ENCODE assay signal across 11 mouse cellular contexts in the genomic region with DNA sequence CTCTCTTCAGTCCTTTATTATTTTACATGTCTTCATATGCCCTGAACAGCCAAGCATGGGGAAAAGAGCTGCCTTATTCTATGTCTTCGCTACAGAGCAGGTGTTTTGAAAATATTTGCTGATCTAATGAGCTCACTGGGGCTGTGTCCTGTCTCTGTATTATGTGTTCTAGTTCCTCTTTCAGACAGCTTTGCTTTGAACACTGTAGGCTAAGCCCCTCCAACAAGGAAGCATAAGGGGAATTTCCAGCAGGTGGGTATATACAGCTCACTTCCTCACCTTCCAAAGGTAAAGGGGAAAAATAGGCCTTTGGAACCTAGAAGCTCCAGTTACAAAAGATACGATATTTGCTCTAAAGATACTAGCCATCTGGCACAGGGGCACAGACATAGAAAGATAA.
"Had no signal": no experiment of that assay in that cellular context is flagged by ENCODE, and none has a peak within 500 bp of the region (broad histone marks: within the 10 kb centered on the region; RNA-seq: fewer than 3 reads in every experiment).

No protein-coding gene starts in this region.

- H3K9ac ChIP-seq: limb, embryonic 15.5 days; liver, embryonic 13.5 days; midbrain, embryonic 15.5 days; neural tube, embryonic 13.5 days had no signal

- H3K27ac ChIP-seq: left cerebral cortex, adult 2 months; limb, embryonic 15.5 days; liver, embryonic 13.5 days; midbrain, embryonic 15.5 days; neural tube, embryonic 13.5 days; stomach, postnatal 0 days had no signal

- H3K9me3 ChIP-seq: limb, embryonic 15.5 days; liver, embryonic 13.5 days; midbrain, embryonic 15.5 days; neural tube, embryonic 13.5 days had no signal

- DNase-seq: kidney, adult 8-10 months; kidney, postnatal 25 days; liver, embryonic 13.5 days; lung, adult 18-20 months; right cerebral cortex, postnatal 25 days; thymus, postnatal 4 days had no signal

- H3K4me1 ChIP-seq: limb, embryonic 15.5 days; midbrain, embryonic 15.5 days; neural tube, embryonic 13.5 days had no signal

- H3K4me3 ChIP-seq: left cerebral cortex, adult 2 months; limb, embryonic 15.5 days; liver, embryonic 13.5 days; midbrain, embryonic 15.5 days; neural tube, embryonic 13.5 days had no signal

- H3K36me3 ChIP-seq: limb, embryonic 15.5 days; liver, embryonic 13.5 days; midbrain, embryonic 15.5 days; neural tube, embryonic 13.5 days had no signal

- ATAC-seq: midbrain, embryonic 15.5 days had no signal

- H3K27me3 ChIP-seq: limb, embryonic 15.5 days; liver, embryonic 13.5 days; midbrain, embryonic 15.5 days; neural tube, embryonic 13.5 days had no signal
